Mouse (Mus musculus): ENCODE measurements around the gene Prr32.

Prr32 gene

DNA sequence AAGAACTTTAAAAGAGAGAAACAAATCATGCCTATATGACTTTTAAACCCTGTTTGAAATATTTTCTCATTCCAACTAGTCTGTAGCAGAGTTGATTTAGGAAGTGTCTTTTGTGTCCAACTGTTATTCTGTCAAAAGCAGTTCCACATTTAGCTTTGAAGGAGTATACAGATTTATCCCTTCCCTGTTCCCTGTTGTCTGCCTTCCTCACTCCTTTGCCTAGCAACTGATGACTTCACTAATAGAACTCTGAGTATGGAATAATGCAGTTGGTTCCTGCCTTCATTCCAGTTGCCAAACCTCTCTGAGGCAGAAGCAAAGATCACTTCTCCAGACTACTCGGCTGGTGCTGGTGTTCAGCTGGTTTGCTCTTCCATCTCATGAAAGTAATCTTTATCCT, at the start of gene Prr32:
Gene Prr32, plus strand, starts transcription at position 301 of the 400 bp plus-strand sequence.
- DNase-seq (ENCODE audit: low spot score in 2 of 2): no peak

Data from natural killer cell, adult 2 months (primary cell).